In the genomic region with DNA sequence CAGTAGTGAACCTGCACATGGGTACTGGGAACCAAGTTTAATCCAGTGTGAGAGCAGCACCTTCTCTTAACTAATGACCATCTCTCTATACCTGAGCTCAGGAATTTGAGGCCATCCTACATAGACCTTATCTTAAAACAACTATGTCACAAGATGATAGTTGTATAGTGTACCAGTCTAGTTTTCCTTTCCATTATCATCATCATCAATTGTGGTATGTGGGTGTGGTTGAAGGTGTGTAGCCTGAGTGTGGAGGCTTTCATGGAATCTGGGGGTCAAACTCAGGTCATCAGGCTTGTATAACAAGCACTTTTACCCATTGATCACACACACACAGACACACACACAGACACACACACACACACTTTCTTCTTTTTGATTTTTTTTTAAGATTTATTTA, we compare ENCODE assay signal across 21 mouse cellular contexts.
"Had no signal": no experiment of that assay in that cellular context is flagged by ENCODE, and none has a peak within 500 bp of the region (broad histone marks: within the 10 kb centered on the region; RNA-seq: fewer than 3 reads in every experiment).

No protein-coding gene starts in this region.

- H3K27me3 ChIP-seq: limb, embryonic 12.5 days; limb, embryonic 15.5 days; midbrain, embryonic 13.5 days had no signal

- ATAC-seq: liver, postnatal 0 days; lung, postnatal 0 days; midbrain, embryonic 13.5 days; midbrain, embryonic 16.5 days had no signal

- H3K27ac ChIP-seq: limb, embryonic 12.5 days; limb, embryonic 15.5 days; liver, embryonic 14.5 days; midbrain, embryonic 10.5 days; midbrain, embryonic 13.5 days; neural tube, embryonic 13.5 days had no signal

- H3K4me3 ChIP-seq: limb, embryonic 12.5 days; limb, embryonic 15.5 days; megakaryocyte, embryonic 14.5 days; midbrain, embryonic 10.5 days; midbrain, embryonic 13.5 days; myocyte; neural tube, embryonic 13.5 days had no signal

- H3K9me3 ChIP-seq: limb, embryonic 12.5 days; limb, embryonic 15.5 days; megakaryocyte, embryonic 14.5 days; midbrain, embryonic 10.5 days; midbrain, embryonic 13.5 days; neural tube, embryonic 13.5 days had no signal

- DNase-seq: kidney, adult 18-20 months; kidney, adult 9 months; kidney, postnatal 36 days; left cerebral cortex, postnatal 4 days; liver, postnatal 0 days; lung, embryonic 14.5 days; retina, postnatal 1 day; right cerebral cortex, postnatal 25 days; spleen, adult 18-20 months; thymus, postnatal 25 days had no signal

- H3K4me2 ChIP-seq: limb, embryonic 12.5 days; limb, embryonic 15.5 days; liver, embryonic 11.5 days; lung, embryonic 14.5 days; midbrain, embryonic 13.5 days; neural tube, embryonic 13.5 days had no signal

- H3K4me1 ChIP-seq: limb, embryonic 12.5 days; limb, embryonic 15.5 days; midbrain, embryonic 10.5 days; midbrain, embryonic 13.5 days; neural tube, embryonic 13.5 days had no signal

- H3K9ac ChIP-seq: limb, embryonic 12.5 days; limb, embryonic 15.5 days; liver, embryonic 14.5 days; liver, postnatal 0 days; lung, embryonic 14.5 days; midbrain, embryonic 13.5 days; neural tube, embryonic 13.5 days had no signal

- H3K36me3 ChIP-seq: limb, embryonic 12.5 days; limb, embryonic 15.5 days; midbrain, embryonic 10.5 days; midbrain, embryonic 13.5 days; neural tube, embryonic 13.5 days had no signal
